Mouse (Mus musculus) testis, adult 2 months (tissue): Measurements from ENCODE around the gene Pgghg.

Experiments
- CTCF ChIP-seq: fragments of 200-500 bp; IDR thresholded peaks from 2 replicates; pipeline ENCODE4 v1.5.1; 2012; ENCODE audit warnings: low read depth, mild to moderate bottlenecking, inconsistent platforms, low read length, moderate library complexity; ENCODE audit not compliant: control insufficient read depth, insufficient read depth, insufficient replicate concordance
- POLR2A ChIP-seq: fragments of 200-500 bp; IDR thresholded peaks from 2 replicates; pipeline ENCODE4 v1.6.1; 2012; ENCODE audit warnings: low read depth, mild to moderate bottlenecking, inconsistent platforms, low read length, moderate library complexity; ENCODE audit not compliant: control insufficient read depth

GRCm38 (mm10) chr7:140927181-140927580 is 14.0 kb upstream of the Pgghg start:
- TF ChIP-seq CTCF = no peak
- TF ChIP-seq POLR2A = no peak
